Mouse (Mus musculus) heart, embryonic 13.5 days (tissue): Measurements from ENCODE around the gene Snd1. TPM values are rescaled to one million over a fixed set of nuclear protein-coding genes. Genes with fewer than 3 reads are reported as not detected.

ENCODE experiments used
- ATAC-seq: fragments of 200-750 bp; cut with Nextera tagmentation; 2 replicates; pipeline ENCODE4 v1.8.0; 2017; ENCODE audit warnings: moderate TSS enrichment; ENCODE audit not compliant: insufficient number of reproducible peaks, low FRiP score, low TSS enrichment; ENCODE audit errors: extremely low read depth
- H3K27ac ChIP-seq: fragments of 300-500 bp; sonication (generic); replicated peaks from 2 replicates; pipeline ENCODE4 v1.5.1; 2015; ENCODE audit warnings: moderate library complexity, mild to moderate bottlenecking, inconsistent platforms
- H3K27me3 ChIP-seq: fragments of 300-500 bp; sonication (generic); replicated peaks from 2 replicates; pipeline ENCODE4 v1.6.1; 2015; ENCODE audit warnings: mild to moderate bottlenecking, inconsistent platforms
- H3K36me3 ChIP-seq: fragments of 300-500 bp; sonication (generic); 2 replicates; pipeline ENCODE4 v1.6.1; 2015; ENCODE audit warnings: mild to moderate bottlenecking, inconsistent platforms
- H3K4me1 ChIP-seq: fragments of 300-500 bp; sonication (generic); 2 replicates; pipeline ENCODE4 v1.6.1; 2015; ENCODE audit warnings: inconsistent platforms
- H3K4me2 ChIP-seq: fragments of 300-500 bp; sonication (generic); 2 replicates; pipeline ENCODE4 v1.6.1; 2015; ENCODE audit warnings: inconsistent platforms, mild to moderate bottlenecking, moderate library complexity
- H3K4me3 ChIP-seq: fragments of 300-500 bp; sonication (generic); 2 replicates; pipeline ENCODE4 v1.5.1; 2015; ENCODE audit warnings: moderate library complexity, mild to moderate bottlenecking, inconsistent platforms
- H3K9ac ChIP-seq: fragments of 300-500 bp; sonication (generic); 2 replicates; pipeline ENCODE4 v1.6.1; 2015; ENCODE audit warnings: inconsistent platforms, mild to moderate bottlenecking, moderate library complexity
- H3K9me3 ChIP-seq: fragments of 300-500 bp; sonication (generic); 2 replicates; pipeline ENCODE4 v1.6.1; 2016; ENCODE audit warnings: inconsistent platforms
- WGBS: fragments of 180-500 bp; shearing (Covaris S2); methylation state at CpG from one replicate; pipeline ENCODE4 v1.1.7; 2015; ENCODE audit warnings: mixed read lengths; 5-methylcytosine and 5-hydroxymethylcytosine counted together
- polyA plus RNA-seq: library from polyadenylated mRNA; unstranded; fragments of >200 nt; fragmentation: Nextera tagmentation; extraction: Ambion mirVana; gene quantifications from 2 replicates; pipeline ENCODE4 v1.2.1, GENCODE M21; 2015

Gene Snd1
- polyA plus RNA-seq, 1 experiment from 2014 or later: 78.5 TPM

GRCm38 (mm10) chr6:28621431-28621830 lies 146.5 kb downstream of the Snd1 start:
- no peak for ATAC-seq
- Histone ChIP-seq H3K9me3 (no peaks in the 10 kb centered on the region), H3K27ac (no peak overlapping the region), H3K4me3 (no peak overlapping the region), H3K27me3 (no peaks in the 10 kb centered on the region), H3K4me1 (peaks cover 55% of the 10 kb centered on the region), H3K9ac (no peak overlapping the region), H3K4me2 (no peak overlapping the region), H3K36me3 (peaks cover 6% of the 10 kb centered on the region)
- 34% methylated on average over 4 of the region's 4 CpGs for WGBS

- 69% methylated on average over 5 of the region's 5 CpGs for WGBS
- no peak for ATAC-seq
- peaks cover 55% of the 10 kb centered on the region for H3K4me1 ChIP-seq
Observed at GRCm38 (mm10) chr6:28621961-28622360, 147.0 kb downstream of the Snd1 start.

DNA sequence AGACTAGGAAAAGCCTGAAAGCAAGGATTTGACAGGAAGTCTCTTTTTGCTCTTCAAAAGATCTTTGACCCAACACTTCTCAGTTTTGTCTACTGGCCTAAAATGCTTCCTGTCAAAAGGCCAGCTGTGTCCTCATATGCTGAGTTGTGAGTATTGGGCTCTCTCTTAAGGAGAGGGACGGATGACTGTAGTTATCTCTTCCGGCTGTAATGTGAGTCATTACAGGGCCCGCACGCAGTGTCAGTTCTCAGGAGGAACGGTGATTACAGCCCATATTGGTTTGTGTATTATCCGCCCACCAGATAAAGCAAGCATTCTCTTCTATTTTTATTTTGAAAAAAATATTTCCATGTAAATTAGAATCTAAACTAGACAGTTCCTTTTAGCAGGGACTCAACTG lies 147.6 kb downstream of the Snd1 start:
- Histone ChIP-seq H3K9ac (no peak overlapping the region), H3K27me3 (no peaks in the 10 kb centered on the region), H3K9me3 (no peaks in the 10 kb centered on the region), H3K27ac (peak overlapping the region; percentile 67), H3K4me1 (peaks cover 55% of the 10 kb centered on the region), H3K4me3 (no peak overlapping the region), H3K4me2 (peak overlapping the region; percentile 11; the same call in 1 of the 2 replicates), H3K36me3 (peaks cover 10% of the 10 kb centered on the region)
- ATAC-seq: no peak
- WGBS: 8% methylated on average over 6 of the region's 6 CpGs

More at GRCm38 (mm10) chr6:28621961-28622360, 147.0 kb downstream of the Snd1 start:
- H3K27me3 ChIP-seq: no peaks in the 10 kb centered on the region
- H3K27ac ChIP-seq: peak overlapping the region; percentile 67
- H3K36me3 ChIP-seq: peaks cover 10% of the 10 kb centered on the region
- no peak overlapping the region for H3K4me3 ChIP-seq
- H3K9ac ChIP-seq: no peak overlapping the region
- no peaks in the 10 kb centered on the region for H3K9me3 ChIP-seq
- H3K4me2 ChIP-seq: no peak overlapping the region

DNA sequence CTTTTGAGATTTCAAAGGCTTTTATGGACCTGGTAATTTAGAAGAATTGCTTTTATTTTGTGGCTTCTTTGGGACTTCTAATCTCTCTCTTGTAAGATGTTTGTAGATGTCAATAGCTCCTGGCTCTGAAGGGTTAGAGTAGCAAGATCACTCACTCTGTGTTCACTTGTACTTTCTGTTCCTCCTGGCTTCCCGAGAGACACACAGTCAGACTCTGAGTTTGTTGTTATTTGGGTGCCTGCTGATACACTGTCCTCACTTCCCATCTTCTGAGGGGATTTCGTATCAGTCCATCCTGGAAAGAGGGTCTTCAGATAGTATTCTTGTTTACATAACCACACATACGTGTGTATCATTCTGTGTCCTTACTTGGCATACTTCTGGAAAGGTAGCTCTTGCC lies 148.0 kb downstream of the Snd1 start:
- H3K27ac ChIP-seq: peak overlapping the region; percentile 24; the same call in 1 of the 2 replicates
- H3K4me3 ChIP-seq: no peak overlapping the region
- no peaks in the 10 kb centered on the region for H3K27me3 ChIP-seq
- WGBS: 66% methylated on average over 3 of the region's 3 CpGs
- no peaks in the 10 kb centered on the region for H3K9me3 ChIP-seq
- peaks cover 52% of the 10 kb centered on the region for H3K4me1 ChIP-seq
- no peak overlapping the region for H3K9ac ChIP-seq
- H3K36me3 ChIP-seq: peaks cover 10% of the 10 kb centered on the region
- peak overlapping the region; percentile 11; the same call in 1 of the 2 replicates for H3K4me2 ChIP-seq
- no peak for ATAC-seq

- no peaks in the 10 kb centered on the region for H3K27me3 ChIP-seq
- H3K4me1 ChIP-seq: peaks cover 27% of the 10 kb centered on the region
- WGBS: 44% methylated on average over 1 of the region's 1 CpGs
- H3K4me2 ChIP-seq: no peak overlapping the region
- H3K9ac ChIP-seq: no peak overlapping the region
- H3K36me3 ChIP-seq: peaks cover 10% of the 10 kb centered on the region
- H3K9me3 ChIP-seq: no peaks in the 10 kb centered on the region
- no peak for ATAC-seq
- H3K27ac ChIP-seq: no peak overlapping the region
- H3K4me3 ChIP-seq: no peak overlapping the region
Observed at GRCm38 (mm10) chr6:28628408-28628807, 153.5 kb downstream of the Snd1 start.

DNA sequence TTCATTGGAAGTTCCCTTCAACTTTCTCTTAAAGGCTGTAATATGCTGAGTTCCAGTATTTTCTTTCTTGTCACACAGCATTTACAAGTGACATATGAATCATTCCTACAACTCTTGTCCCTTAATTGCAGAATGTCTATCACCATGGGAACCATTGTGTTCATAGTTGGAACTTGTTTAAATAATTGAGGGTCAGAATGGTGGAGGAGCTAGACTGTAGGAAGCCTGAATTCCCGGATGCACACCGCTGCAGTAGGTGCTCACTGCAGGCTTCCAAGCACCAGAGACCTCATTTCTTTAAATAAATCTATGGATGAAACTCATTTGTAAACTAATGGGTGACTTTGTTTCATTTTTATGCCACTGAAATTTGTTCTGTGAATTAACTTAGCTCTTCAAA lies 154.9 kb downstream of the Snd1 start:
- Histone ChIP-seq H3K4me3 (no peak overlapping the region), H3K36me3 (peaks cover 10% of the 10 kb centered on the region), H3K9ac (no peak overlapping the region), H3K27ac (no peak overlapping the region), H3K4me1 (peaks cover 35% of the 10 kb centered on the region), H3K27me3 (no peaks in the 10 kb centered on the region), H3K9me3 (no peaks in the 10 kb centered on the region), H3K4me2 (no peak overlapping the region)
- ATAC-seq: no peak
- WGBS: 83% methylated on average over 2 of the region's 2 CpGs

- Histone ChIP-seq H3K36me3 (peaks cover 8% of the 10 kb centered on the region), H3K27ac (no peak overlapping the region), H3K9me3 (no peaks in the 10 kb centered on the region), H3K27me3 (no peaks in the 10 kb centered on the region), H3K9ac (no peak overlapping the region), H3K4me1 (peaks cover 44% of the 10 kb centered on the region), H3K4me2 (no peak overlapping the region), H3K4me3 (no peak overlapping the region)
- ATAC-seq: no peak
- WGBS: 79% methylated on average over 2 of the region's 2 CpGs
Observed at GRCm38 (mm10) chr6:28630926-28631325, 156.0 kb downstream of the Snd1 start.

DNA sequence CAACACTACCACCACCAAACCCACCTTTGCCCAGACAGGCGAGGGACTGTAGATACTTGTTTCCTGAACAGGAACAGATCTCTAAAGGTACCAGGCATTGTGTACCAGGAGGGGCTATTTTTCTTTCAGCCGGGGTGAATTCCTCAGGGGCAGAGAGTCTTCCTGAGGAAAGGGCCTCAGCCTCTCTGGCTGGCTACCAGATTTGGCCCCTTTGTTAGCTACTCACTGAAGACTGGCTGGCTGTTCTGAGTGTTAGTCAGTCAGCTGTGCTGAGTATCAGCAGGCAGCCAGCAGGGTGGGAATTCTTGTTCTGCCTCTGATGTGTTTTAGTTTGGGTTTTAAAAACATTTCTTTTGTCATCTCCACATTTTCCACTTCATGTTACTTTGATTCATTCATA lies 158.2 kb downstream of the Snd1 start:
- H3K36me3 ChIP-seq: no peaks in the 10 kb centered on the region
- H3K9me3 ChIP-seq: no peaks in the 10 kb centered on the region
- no peak for ATAC-seq
- H3K27ac ChIP-seq: peak overlapping the region; percentile 66
- no peak overlapping the region for H3K4me3 ChIP-seq
- H3K9ac ChIP-seq: peak overlapping the region; percentile 24; the same call in 1 of the 2 replicates
- peaks cover 61% of the 10 kb centered on the region for H3K4me1 ChIP-seq
- no peak overlapping the region for H3K4me2 ChIP-seq
- no peaks in the 10 kb centered on the region for H3K27me3 ChIP-seq
- WGBS: 29% methylated on average over 2 of the region's 2 CpGs

GRCm38 (mm10) chr6:28633656-28634055 lies 158.7 kb downstream of the Snd1 start:
- Histone ChIP-seq H3K9ac (no peak overlapping the region), H3K27me3 (no peaks in the 10 kb centered on the region), H3K4me1 (peaks cover 60% of the 10 kb centered on the region), H3K36me3 (no peaks in the 10 kb centered on the region), H3K27ac (peak overlapping the region; percentile 66; the same call in 1 of the 2 replicates), H3K9me3 (no peaks in the 10 kb centered on the region), H3K4me2 (no peak overlapping the region), H3K4me3 (no peak overlapping the region)
- ATAC-seq: no peak
- WGBS: 58% methylated on average over 3 of the region's 3 CpGs

- H3K27ac ChIP-seq: no peak overlapping the region
- no peaks in the 10 kb centered on the region for H3K9me3 ChIP-seq
- WGBS: 66% methylated on average over 1 of the region's 1 CpGs
- H3K36me3 ChIP-seq: no peaks in the 10 kb centered on the region
- no peaks in the 10 kb centered on the region for H3K27me3 ChIP-seq
- H3K4me1 ChIP-seq: peaks cover 56% of the 10 kb centered on the region
- no peak for ATAC-seq
- H3K9ac ChIP-seq: no peak overlapping the region
- no peak overlapping the region for H3K4me2 ChIP-seq
- no peak overlapping the region for H3K4me3 ChIP-seq
Observed at GRCm38 (mm10) chr6:28635092-28635491, 160.2 kb downstream of the Snd1 start.

GRCm38 (mm10) chr6:28635531-28636348 lies 160.8 kb downstream of the Snd1 start:
- WGBS: 62% methylated on average over 6 of the region's 6 CpGs
- H3K36me3 ChIP-seq: no peaks in the 10 kb centered on the region
- H3K27ac ChIP-seq: no peak overlapping the region
- H3K4me1 ChIP-seq: peaks cover 56% of the 10 kb centered on the region
- H3K9ac ChIP-seq: no peak overlapping the region
- no peak for ATAC-seq
- H3K9me3 ChIP-seq: no peaks in the 10 kb centered on the region
- H3K27me3 ChIP-seq: no peaks in the 10 kb centered on the region
- H3K4me2 ChIP-seq: no peak overlapping the region
- H3K4me3 ChIP-seq: no peak overlapping the region

DNA sequence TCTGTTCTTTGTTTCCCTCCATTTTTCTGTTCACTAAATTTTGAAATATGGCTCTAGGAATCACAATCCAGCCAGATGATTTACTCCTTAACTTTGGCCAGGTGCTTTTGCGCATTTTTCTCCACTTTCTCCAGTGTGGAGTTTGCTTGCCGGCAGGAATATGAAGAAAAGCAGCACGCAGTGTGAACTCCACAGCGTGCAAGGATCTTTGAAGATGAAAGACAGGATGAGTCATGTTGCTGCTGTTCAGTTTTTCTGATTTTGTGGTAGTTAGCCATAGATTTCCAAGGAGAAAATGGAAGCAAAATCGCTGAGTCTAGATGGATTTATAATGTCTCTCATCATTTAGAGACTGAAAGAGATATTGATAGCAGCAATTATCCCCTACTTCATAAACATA lies 165.1 kb downstream of the Snd1 start:
- Histone ChIP-seq H3K27me3 (no peaks in the 10 kb centered on the region), H3K27ac (no peak overlapping the region), H3K36me3 (0 out of 2 replicates have a peak, but pooled peaks cover 3% of the 10 kb centered on the region), H3K4me3 (no peak overlapping the region), H3K4me1 (peaks cover 33% of the 10 kb centered on the region), H3K9ac (no peak overlapping the region), H3K4me2 (no peak overlapping the region), H3K9me3 (no peaks in the 10 kb centered on the region)
- ATAC-seq: no peak
- WGBS: 90% methylated on average over 5 of the region's 5 CpGs
